Mouse (Mus musculus) erythroblast, embryonic 14.5 days (primary cell): Measurements from ENCODE around the gene Kbtbd12. TPM values are rescaled to one million over a fixed set of nuclear protein-coding genes. Genes with fewer than 3 reads are reported as not detected.
A peak's percentile ranks its signal among the peaks of the same experiment; 100 is the strongest.

Experiments used
- H3K27me3 ChIP-seq: 2 replicates; pipeline ENCODE4 v1.6.1; 2012; ENCODE audit warnings: inconsistent platforms; ENCODE audit not compliant: control insufficient read depth
- H3K36me3 ChIP-seq: 2 replicates; pipeline ENCODE4 v1.6.1; 2012; ENCODE audit warnings: mild to moderate bottlenecking, inconsistent platforms; ENCODE audit not compliant: control insufficient read depth
- H3K4me1 ChIP-seq: 2 replicates; pipeline ENCODE4 v1.6.1; 2012; ENCODE audit warnings: inconsistent platforms; ENCODE audit not compliant: control insufficient read depth
- H3K4me3 ChIP-seq: replicated peaks from 2 replicates; pipeline ENCODE3; 2012; ENCODE audit warnings: moderate library complexity, mild to moderate bottlenecking, inconsistent platforms
- H3K9me3 ChIP-seq: 2 replicates; pipeline ENCODE4 v1.6.1; 2012; ENCODE audit warnings: low read length, inconsistent platforms, mixed read lengths; ENCODE audit not compliant: control insufficient read depth
- GATA1 ChIP-seq: IDR thresholded peaks from 2 replicates; pipeline ENCODE4 v1.6.1; 2012; ENCODE audit warnings: low read length, inconsistent platforms, mixed read lengths
- TAL1 ChIP-seq: IDR thresholded peaks from 3 replicates; pipeline ENCODE4 v1.6.1; 2012; ENCODE audit warnings: low read length, inconsistent platforms, mixed read lengths
- polyA plus RNA-seq: library from polyadenylated mRNA; stranded (reverse); fragments of >175 nt; gene quantifications from 2 replicates; pipeline ENCODE4 v1.2.3, GENCODE M21; 2012

Kbtbd12 gene
- polyA plus RNA-seq, 1 experiment, result not detected

DNA sequence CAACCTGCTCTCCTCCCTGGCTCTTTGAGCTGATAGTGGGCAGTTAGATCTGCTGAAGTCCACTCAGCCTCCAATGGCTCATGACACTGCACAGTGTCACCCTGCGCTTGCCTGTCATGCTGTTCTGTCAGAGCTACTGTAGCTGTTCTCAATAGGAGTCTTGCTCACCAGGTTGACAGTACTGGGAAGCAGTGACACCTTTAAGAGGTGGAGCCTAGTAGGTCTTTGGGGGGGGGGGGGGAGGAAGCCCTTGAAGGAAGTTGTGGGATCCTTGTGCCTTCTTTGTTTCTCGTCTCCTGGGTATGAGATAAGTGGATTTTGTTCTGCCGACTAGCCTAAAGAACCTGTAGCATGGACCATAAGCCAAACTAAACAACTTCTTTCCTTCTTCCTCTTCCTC, 115.1 kb downstream of the Kbtbd12 start:
- no peaks in the 10 kb centered on the region for H3K27me3 ChIP-seq
- H3K4me3 ChIP-seq, result no peak overlapping the region
- TF ChIP-seq GATA1, result no peak
- TF ChIP-seq TAL1, result no peak
- no peaks in the 10 kb centered on the region for H3K9me3 ChIP-seq
- H3K36me3 ChIP-seq, result no peaks in the 10 kb centered on the region
- H3K4me1 ChIP-seq, result peaks cover 22% of the 10 kb centered on the region

DNA sequence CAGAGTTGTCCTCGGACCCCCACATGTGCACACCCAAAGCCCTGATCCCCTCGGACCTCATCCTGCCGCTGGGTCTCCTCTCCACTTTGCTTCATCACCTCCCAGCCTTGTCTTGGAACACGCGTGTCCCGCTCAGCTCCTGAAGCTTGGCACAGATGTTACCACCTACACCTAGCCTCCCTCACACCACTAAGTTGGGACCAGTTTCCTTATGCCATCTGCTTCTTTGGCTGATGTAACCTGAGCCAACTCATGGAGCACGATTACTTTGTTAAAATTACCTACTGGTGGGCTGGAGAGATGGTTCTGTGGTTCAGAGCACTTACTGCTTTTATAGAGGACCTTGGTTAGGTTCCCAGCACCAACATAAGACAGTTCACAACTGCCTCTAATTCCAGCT, 115.9 kb downstream of the Kbtbd12 start:
- H3K4me1 ChIP-seq, result peaks cover 29% of the 10 kb centered on the region
- H3K4me3 ChIP-seq, result no peak overlapping the region
- no peak for TF ChIP-seq TAL1
- TF ChIP-seq GATA1, result no peak
- no peaks in the 10 kb centered on the region for H3K27me3 ChIP-seq
- H3K9me3 ChIP-seq, result no peaks in the 10 kb centered on the region
- H3K36me3 ChIP-seq, result peaks cover 5% of the 10 kb centered on the region

DNA sequence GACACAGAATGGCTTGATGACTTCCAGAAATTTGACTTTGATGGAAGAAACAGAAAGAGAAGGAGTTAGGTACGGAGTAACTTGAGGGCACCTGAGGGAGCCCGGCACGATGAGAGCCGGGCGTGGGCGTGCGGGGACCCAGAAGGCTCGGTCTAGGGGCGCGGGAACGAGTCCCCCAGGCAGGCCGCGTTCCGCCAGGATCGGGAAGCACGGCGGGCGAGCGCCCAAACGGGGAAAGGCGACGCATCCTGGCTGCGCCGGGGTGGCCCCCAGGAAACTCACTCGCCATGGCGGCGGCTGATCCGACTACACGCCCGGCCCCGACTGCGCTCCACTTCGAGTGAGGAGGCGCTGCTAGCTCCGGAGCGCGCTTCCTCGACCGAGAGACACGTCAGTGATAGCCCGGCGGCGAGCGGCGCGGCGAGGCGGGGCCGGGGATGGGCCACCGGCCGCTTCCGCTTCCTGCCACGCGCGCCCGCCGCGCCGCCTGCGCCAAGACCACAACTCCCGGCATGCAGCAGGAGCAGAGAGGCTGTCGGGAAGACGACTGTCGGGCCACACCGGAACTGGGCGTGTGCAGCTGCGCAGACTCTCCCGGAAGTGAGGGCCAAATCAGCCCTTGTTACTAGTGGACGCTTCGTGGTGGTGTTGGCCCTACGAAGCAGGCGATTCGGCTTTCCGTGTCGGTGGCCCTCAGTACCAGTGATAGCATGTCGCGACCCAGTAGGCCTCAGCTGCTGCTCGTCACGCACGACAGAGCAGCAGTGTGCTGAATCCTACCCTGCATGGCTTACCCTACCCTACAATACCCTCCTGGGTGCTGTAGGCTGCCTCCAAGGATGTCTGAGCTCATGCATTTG, 119.1 kb downstream of the Kbtbd12 start, which contains the start of gene Sec61a1:
Gene Sec61a1 (minus strand): TSS at position 502 of the 860 bp plus-strand sequence.
- Histone ChIP-seq H3K9me3 (no peaks in the 10 kb centered on the region), H3K4me1 (peaks cover 53% of the 10 kb centered on the region), H3K27me3 (no peaks in the 10 kb centered on the region), H3K4me3 (peak within 1 kb of the TSS; percentile 70), H3K36me3 (peaks cover 37% of the 10 kb centered on the region)
- TF ChIP-seq GATA1, result no peak
- no peak for TF ChIP-seq TAL1

DNA sequence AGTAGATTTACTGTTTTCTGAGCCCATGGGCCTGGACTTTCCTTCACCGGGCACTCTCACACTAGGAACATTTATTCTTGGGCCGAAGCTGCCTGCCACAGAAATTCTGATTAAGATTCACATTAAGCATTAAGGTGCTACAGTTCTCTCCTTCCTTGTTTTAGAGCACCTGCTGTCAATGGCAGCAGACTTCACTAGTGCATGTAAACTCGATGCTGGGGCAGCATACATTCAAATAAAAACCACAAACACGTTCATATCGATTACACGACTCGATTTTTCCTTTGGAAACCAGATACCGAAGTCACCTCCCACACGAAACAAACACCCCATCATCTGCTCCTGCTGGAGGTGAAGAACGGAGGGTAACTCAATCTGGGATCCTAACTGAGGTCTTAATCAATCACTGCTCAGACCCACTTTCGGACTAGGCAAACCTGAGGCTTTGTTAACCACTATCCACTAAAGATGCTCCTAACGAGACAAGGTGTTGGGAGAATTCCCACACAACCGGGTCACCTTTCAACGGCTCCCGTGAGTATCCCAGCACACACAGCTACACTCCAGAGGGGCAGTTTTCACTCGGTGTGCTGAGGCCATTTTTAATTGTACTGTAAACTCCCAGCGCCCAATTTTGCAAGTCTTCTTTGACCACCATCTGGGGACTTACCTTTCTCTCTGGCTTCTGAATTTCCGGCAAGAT, 119.9 kb downstream of the Kbtbd12 start:
- no peak for TF ChIP-seq TAL1
- TF ChIP-seq GATA1, result no peak
- H3K9me3 ChIP-seq, result no peaks in the 10 kb centered on the region
- peaks cover 44% of the 10 kb centered on the region for H3K36me3 ChIP-seq
- H3K4me3 ChIP-seq, result peak overlapping the region; percentile 70
- H3K27me3 ChIP-seq, result no peaks in the 10 kb centered on the region
- peaks cover 53% of the 10 kb centered on the region for H3K4me1 ChIP-seq

DNA sequence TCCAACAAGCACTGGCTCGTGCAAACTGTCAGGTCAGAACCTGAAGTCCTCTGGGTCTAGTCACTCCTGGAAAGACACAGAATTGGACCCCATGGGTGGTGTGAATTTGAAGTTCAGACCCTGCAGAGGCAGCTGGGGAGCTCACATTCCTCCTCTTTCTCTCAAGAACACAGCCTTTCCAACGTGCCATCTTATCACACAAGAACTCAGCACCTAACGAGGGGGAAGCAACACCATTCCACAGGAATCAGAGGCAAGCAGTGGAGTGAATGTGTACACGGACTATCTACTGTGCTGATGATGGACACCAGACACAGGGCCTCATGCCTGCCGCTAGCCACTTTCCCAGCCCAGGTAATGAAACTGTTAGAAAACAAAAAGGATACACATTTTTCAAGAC, 121.1 kb downstream of the Kbtbd12 start:
- Histone ChIP-seq H3K27me3 (no peaks in the 10 kb centered on the region), H3K4me1 (peaks cover 48% of the 10 kb centered on the region), H3K36me3 (peaks cover 56% of the 10 kb centered on the region), H3K4me3 (peak overlapping the region; percentile 70), H3K9me3 (no peaks in the 10 kb centered on the region)
- TF ChIP-seq TAL1 (no peak), GATA1 (no peak)

DNA sequence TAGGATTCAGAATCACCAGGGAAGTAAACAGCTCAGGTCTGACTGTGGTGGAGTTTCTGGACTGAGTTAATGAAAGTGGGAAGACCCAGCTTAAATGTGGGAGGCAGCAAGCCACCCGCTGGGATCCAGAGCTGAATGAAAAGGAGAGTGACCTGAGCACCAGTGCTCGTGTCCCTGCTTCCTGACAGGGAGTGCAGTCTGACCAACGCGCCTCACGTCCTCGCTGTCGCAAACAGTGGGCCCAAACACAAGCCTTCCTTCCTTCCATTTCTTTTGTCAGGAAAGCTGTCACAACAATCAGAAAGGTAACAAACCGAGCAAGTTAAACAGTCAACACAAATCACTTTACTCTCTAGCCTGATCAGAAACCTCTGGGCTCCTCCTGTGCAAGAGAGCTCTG, 121.8 kb downstream of the Kbtbd12 start:
- TF ChIP-seq GATA1 (no peak), TAL1 (no peak)
- Histone ChIP-seq H3K4me1 (peaks cover 48% of the 10 kb centered on the region), H3K4me3 (no peak overlapping the region), H3K27me3 (no peaks in the 10 kb centered on the region), H3K36me3 (peaks cover 63% of the 10 kb centered on the region), H3K9me3 (no peaks in the 10 kb centered on the region)

DNA sequence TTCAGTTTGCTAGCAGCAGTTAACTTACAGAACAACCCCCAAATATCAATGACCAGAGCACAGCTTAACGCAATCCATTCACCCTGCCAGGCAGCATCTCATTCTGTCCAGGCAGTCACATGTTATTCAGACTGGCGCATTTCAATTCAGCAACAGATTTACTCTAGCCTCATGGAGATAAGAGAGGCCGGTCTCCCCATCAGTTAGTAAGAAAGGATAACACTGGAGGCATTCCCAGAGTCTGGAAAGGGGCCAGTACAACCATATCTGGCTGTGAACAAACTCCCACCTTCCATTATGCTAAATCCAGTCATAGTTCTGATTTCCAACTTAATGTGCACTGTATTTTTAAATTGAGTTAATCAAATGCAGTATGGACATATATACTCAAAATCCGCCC, 123.2 kb downstream of the Kbtbd12 start:
- H3K27me3 ChIP-seq, result no peaks in the 10 kb centered on the region
- no peak for TF ChIP-seq TAL1
- TF ChIP-seq GATA1, result no peak
- H3K4me3 ChIP-seq, result no peak overlapping the region
- peaks cover 77% of the 10 kb centered on the region for H3K36me3 ChIP-seq
- H3K9me3 ChIP-seq, result peaks cover 4% of the 10 kb centered on the region
- H3K4me1 ChIP-seq, result peaks cover 52% of the 10 kb centered on the region

DNA sequence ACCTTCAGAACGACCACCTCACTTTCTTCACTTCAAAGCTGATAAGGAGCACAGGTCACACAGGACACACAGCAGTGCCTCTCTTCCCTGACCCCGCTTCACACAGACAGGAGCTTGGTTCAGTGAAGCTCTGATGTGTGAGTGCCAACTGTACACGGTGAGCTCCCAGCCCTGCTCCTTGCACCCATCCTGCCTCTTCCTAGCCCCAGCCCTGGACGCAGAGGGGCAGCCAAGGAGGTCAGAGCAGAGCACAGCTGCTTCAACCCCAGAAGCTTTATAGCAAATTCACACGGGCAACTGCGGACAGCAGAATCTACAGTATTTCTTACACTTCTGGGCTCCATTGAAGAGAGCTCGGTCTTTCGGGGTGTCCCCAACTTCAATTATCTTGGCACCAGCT, 123.8 kb downstream of the Kbtbd12 start:
- TF ChIP-seq TAL1 (no peak), GATA1 (no peak)

DNA sequence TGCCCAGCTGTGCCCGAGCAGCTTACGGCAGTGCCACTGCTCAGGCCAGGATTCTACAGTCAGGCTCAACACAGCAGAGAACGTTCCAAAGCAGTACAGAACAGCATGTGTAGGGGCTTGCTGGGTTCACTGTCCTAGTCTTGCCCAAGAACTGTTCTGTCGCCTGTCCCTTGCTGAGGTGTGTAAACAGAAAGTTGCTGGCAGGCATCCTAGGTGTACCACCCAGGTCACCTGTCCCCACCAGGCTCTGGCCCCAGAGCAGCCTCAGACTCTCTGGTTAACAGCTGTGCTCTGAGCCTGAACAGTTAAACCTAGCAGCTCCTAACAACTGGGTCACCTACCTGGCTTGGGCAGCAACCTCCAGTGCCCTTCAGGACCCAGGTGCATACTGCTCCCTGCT, 134.7 kb downstream of the Kbtbd12 start:
- Histone ChIP-seq H3K4me3 (no peak overlapping the region), H3K4me1 (peaks cover 64% of the 10 kb centered on the region), H3K36me3 (peaks cover 85% of the 10 kb centered on the region)

More for the DNA sequence above, 123.8 kb downstream of the Kbtbd12 start:
- Histone ChIP-seq H3K4me1 (peaks cover 46% of the 10 kb centered on the region), H3K4me3 (no peak overlapping the region), H3K36me3 (peaks cover 82% of the 10 kb centered on the region), H3K9me3 (peaks cover 4% of the 10 kb centered on the region), H3K27me3 (no peaks in the 10 kb centered on the region)

More for the DNA sequence above, 134.7 kb downstream of the Kbtbd12 start:
- no peaks in the 10 kb centered on the region for H3K27me3 ChIP-seq
- no peak for TF ChIP-seq TAL1
- TF ChIP-seq GATA1, result no peak
- no peaks in the 10 kb centered on the region for H3K9me3 ChIP-seq
